Mouse (Mus musculus) olfactory bulb, adult 2 months (tissue): ENCODE measurements around the gene Ceacam2. TPM values are rescaled to one million over a fixed set of nuclear protein-coding genes. Genes with fewer than 3 reads are reported as not detected.
"Not testable (repeated sequence)": the region's sequence is repeated elsewhere in the genome, so short reads cannot be mapped to it uniquely, and the experiment has no call there.

ENCODE experiments used
- H3K27ac ChIP-seq: fragments of 200-500 bp; 2 replicates; pipeline ENCODE4 v1.5.1; 2012; ENCODE audit warnings: low read depth, low read length; ENCODE audit not compliant: insufficient read depth
- H3K4me1 ChIP-seq: fragments of 200-500 bp; 2 replicates; pipeline ENCODE4 v1.6.1; 2012; ENCODE audit warnings: low read length; ENCODE audit not compliant: control insufficient read depth, insufficient read depth
- H3K4me3 ChIP-seq: fragments of 200-500 bp; 2 replicates; pipeline ENCODE4 v1.5.1; 2012; ENCODE audit warnings: mild to moderate bottlenecking, low read depth, low read length, moderate library complexity; ENCODE audit not compliant: insufficient read depth
- CTCF ChIP-seq: fragments of 200-500 bp; IDR thresholded peaks from 2 replicates; pipeline ENCODE4 v1.5.1; 2012; ENCODE audit warnings: low read depth, mild to moderate bottlenecking, low read length, moderate library complexity; ENCODE audit not compliant: insufficient read depth
- POLR2A ChIP-seq: fragments of 200-500 bp; IDR thresholded peaks from 2 replicates; pipeline ENCODE4 v1.6.1; 2012; ENCODE audit warnings: mild to moderate bottlenecking, low read depth, low read length, moderate library complexity; ENCODE audit not compliant: insufficient read depth
- whole genome bisulfite sequencing: fragments of 180-500 bp; shearing (Covaris S2); methylation state at CpG from one replicate; pipeline ENCODE4 v1.1.7; 2018; 5-methylcytosine and 5-hydroxymethylcytosine counted together
- polyA plus RNA-seq: library from polyadenylated mRNA; stranded (reverse); fragments of >200 nt; gene quantifications from 2 replicates; pipeline ENCODE4 v1.2.4, GENCODE M21; 2012; ENCODE audit warnings: low replicate concordance; ENCODE audit not compliant: missing spikeins, insufficient read depth, insufficient read length

The Ceacam2 gene
- polyA plus RNA-seq, 1 experiment, result not detected

- no peak overlapping the region for H3K27ac ChIP-seq
- no peaks in the 10 kb centered on the region; the same call in 1 of the 2 replicates for H3K4me1 ChIP-seq
- H3K4me3 ChIP-seq, result no peak overlapping the region
- WGBS, result 45% methylated on average over 1 of the region's 1 CpGs
- TF ChIP-seq CTCF (no peak), POLR2A (no peak)
Observed at GRCm38 (mm10) chr7:25486186-25486585, 53.5 kb downstream of the Ceacam2 start.

DNA sequence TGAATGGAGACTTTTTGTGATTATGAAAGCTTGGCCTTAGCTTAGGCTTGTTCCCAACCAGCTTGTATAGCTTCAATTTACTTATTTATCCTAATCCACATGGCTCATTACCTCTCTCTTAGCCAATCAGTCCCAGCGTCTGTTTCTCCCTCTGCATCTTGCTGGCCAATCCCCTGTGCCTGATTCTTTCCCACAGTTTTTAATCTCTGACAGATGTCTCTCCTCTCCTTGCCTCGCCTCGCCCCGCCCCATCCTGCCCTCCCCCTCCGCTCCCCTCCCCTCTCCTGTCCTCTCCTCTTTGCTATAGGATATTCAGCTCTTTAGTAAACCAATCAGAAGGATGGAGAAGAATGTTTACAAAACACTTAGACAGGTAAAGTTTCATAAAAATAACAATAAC is 54.6 kb downstream of the Ceacam2 start:
- no peak overlapping the region for H3K4me3 ChIP-seq
- WGBS, result 71% methylated on average over 5 of the region's 5 CpGs
- no peak overlapping the region for H3K27ac ChIP-seq
- TF ChIP-seq POLR2A (no peak), CTCF (no peak)
- no peaks in the 10 kb centered on the region; the same call in 1 of the 2 replicates for H3K4me1 ChIP-seq

GRCm38 (mm10) chr7:25483133-25483735 is 56.4 kb downstream of the Ceacam2 start:
- Histone ChIP-seq H3K27ac (no peak overlapping the region), H3K4me1 (no peaks in the 10 kb centered on the region; the same call in 1 of the 2 replicates), H3K4me3 (no peak overlapping the region)
- TF ChIP-seq CTCF (no peak), POLR2A (no peak)
- WGBS, result 85% methylated on average over 8 of the region's 8 CpGs

DNA sequence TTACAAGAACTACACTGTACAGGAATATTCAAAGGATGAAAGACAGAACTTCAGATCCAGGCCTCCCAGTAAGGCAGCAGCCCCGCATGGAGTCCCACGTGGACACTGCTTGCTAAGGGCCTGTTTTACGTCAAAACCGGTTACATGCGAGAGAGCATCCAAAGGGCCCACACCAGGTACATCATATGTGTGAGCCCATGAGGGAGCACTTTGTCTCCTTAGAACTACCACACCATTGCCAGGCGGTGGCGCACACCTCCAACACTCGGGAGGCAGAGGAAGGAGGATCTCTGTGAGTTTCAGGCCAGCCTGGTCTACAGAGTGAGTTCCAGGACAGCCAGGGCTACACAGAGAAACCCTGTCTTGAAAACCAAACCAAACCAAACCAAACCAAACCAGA is 58.9 kb downstream of the Ceacam2 start:
- not testable (repeated sequence) for H3K4me3 ChIP-seq, H3K27ac ChIP-seq, H3K4me1 ChIP-seq
- WGBS, result 83% methylated on average over 8 of the region's 8 CpGs

DNA sequence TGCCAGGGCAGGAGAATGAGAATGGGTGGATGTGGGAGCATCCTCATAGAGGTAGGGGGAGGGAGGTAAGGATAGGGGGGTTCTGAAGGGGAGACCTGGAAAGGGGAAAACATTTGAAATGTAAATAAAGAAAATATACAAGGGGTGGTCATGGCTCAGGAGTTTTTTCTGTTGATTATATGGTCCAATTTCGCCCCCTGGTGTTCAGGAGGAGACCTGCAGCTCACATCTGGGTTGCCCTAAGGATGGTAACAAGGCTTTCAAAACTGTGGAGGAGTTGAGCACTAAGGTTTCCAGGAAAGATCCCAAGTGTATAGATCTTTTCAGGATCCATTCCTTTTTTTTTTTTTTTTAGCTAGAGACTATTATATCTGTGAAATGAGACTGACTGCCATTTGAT is 60.2 kb downstream of the Ceacam2 start:
- Histone ChIP-seq H3K27ac (no peak overlapping the region), H3K4me1 (peaks cover 4% of the 10 kb centered on the region; the same call in 1 of the 2 replicates), H3K4me3 (no peak overlapping the region)
- TF ChIP-seq CTCF (no peak), POLR2A (no peak)
- 3% methylated on average over 1 of the region's 1 CpGs for WGBS

DNA sequence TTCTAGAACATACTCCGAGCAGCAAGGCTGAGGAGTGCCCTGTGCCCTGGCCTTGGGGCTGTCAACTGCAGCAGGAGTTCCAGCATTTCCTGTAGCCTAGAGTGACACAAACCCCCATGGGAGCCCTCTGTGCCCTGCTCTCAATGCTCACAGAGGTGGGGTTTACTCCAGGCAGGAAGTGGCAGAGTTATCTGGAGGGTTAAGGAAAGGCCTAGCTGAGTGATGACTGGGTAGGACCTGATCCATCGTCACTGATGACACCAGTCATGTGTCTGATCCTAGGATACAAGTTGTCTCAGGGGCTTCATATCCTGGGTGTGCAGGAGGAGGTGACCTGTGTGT is 61.9 kb downstream of the Ceacam2 start:
- not testable (repeated sequence) for H3K4me3 ChIP-seq, H3K4me1 ChIP-seq, H3K27ac ChIP-seq
- WGBS, result 78% methylated on average over 2 of the region's 2 CpGs

DNA sequence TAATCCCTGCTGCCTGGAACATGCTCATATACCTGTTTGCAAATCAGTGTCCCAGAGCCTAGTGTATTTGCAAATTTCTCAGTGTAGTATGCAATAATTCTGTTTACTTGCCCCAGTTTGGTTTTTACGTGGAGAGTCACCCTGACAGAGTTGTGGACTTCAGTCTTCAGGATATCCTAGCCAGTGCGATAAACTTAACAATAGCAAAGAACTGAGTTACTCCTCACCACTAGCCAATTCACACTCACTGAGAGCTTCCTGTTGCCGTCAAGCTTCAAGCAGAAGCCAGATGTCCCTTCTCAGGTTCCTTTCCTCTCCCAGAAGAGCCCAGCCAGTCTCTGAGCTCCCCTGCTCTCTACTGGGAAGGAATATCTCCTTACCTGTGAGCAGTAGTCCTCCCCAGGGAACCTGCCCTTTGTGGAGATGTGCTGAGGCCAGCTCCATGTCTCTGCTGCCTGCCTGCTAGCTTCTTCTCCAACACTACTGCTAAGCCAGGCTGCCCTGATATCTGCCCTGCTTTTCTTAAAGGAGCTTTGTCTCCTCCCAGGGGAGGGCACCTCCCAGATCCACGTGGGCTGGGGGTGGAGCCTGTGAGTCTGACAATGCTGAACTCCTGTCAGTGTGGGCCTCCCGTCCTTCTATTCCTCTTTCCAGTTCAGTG is 62.4 kb downstream of the Ceacam2 start, which contains the start of gene Ceacam1:
Gene Ceacam1 (minus strand): TSS at position 513 of the 661 bp plus-strand sequence.
- H3K4me3 ChIP-seq, H3K27ac ChIP-seq, H3K4me1 ChIP-seq: not testable (repeated sequence)
- 53% methylated on average over 5 of the region's 5 CpGs for WGBS

DNA sequence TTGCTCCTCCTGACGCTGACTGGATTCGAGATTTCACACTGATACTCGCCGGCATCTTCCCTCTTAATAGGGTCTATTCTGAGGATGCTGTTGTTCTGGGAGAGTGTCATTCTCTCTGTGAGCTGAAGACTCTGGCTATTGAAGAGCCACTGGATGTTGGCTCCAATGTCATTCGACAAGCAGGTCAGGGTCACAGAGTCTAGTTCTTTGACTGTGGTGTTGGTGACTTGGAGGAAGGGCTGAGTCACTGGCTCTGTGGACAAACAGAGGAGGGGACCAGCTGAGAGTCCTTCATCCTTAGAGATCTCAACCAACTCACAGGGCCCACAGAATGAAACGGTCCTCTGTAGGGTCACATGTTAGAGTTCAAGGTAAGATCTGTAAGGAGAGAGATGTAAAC is 67.8 kb downstream of the Ceacam2 start:
- not testable (repeated sequence) for H3K4me3 ChIP-seq, H3K27ac ChIP-seq, H3K4me1 ChIP-seq
- WGBS, result 85% methylated on average over 6 of the region's 6 CpGs

Other genes starting within 250 kb of the Ceacam2 start
- not detected in 2 replicates for gene Pafah1b3, start 241.9 kb downstream of the Ceacam2 start, polyA plus RNA-seq
- not detected in 2 replicates for gene Prr19, start 238.4 kb downstream of the Ceacam2 start, polyA plus RNA-seq
- not detected in 2 replicates for gene Tmem145, start 233.8 kb downstream of the Ceacam2 start, polyA plus RNA-seq
- gene Megf8, start 222.7 kb downstream of the Ceacam2 start, polyA plus RNA-seq, result not detected in 2 replicates
- gene Cnfn, start 170.1 kb downstream of the Ceacam2 start, polyA plus RNA-seq, result not detected in 2 replicates
- not detected in 2 replicates for gene Lipe, start 141.1 kb downstream of the Ceacam2 start, polyA plus RNA-seq
- not detected in 2 replicates for gene Cxcl17, start 127.0 kb downstream of the Ceacam2 start, polyA plus RNA-seq
- not detected in 2 replicates for gene Ceacam1, start 62.3 kb downstream of the Ceacam2 start, polyA plus RNA-seq
- not detected in 2 replicates for gene Erich4, start 76.0 kb upstream of the Ceacam2 start, polyA plus RNA-seq
- not detected in 2 replicates for gene Dmac2, start 79.6 kb upstream of the Ceacam2 start, polyA plus RNA-seq
- not detected in 2 replicates for gene B3gnt8, start 86.8 kb upstream of the Ceacam2 start, polyA plus RNA-seq
- gene Bckdha, start 119.1 kb upstream of the Ceacam2 start, polyA plus RNA-seq, result not detected in 2 replicates
- gene Exosc5, start 119.3 kb upstream of the Ceacam2 start, polyA plus RNA-seq, result not detected in 2 replicates
- gene Tmem91, start 135.3 kb upstream of the Ceacam2 start, polyA plus RNA-seq, result not detected in 2 replicates
- not detected in 2 replicates for gene B9d2, start 140.9 kb upstream of the Ceacam2 start, polyA plus RNA-seq
- gene Tgfb1, start 147.1 kb upstream of the Ceacam2 start, polyA plus RNA-seq, result not detected in 2 replicates
- not detected in 2 replicates for gene Ccdc97, start 179.2 kb upstream of the Ceacam2 start, polyA plus RNA-seq
- gene Hnrnpul1, start 214.9 kb upstream of the Ceacam2 start, polyA plus RNA-seq, result 160 TPM in 1 of 2 replicates, not detected in the other
- not detected in 2 replicates for gene Axl, start 248.8 kb upstream of the Ceacam2 start, polyA plus RNA-seq